Mouse (Mus musculus): ENCODE results near the gene Ncor2. TPM values are rescaled to one million over a fixed set of nuclear protein-coding genes. Genes with fewer than 3 reads are reported as not detected.

The Ncor2 gene
- total RNA-seq, 4 experiments from 2014 or later: 246 to 324 (median 271) TPM

DNA sequence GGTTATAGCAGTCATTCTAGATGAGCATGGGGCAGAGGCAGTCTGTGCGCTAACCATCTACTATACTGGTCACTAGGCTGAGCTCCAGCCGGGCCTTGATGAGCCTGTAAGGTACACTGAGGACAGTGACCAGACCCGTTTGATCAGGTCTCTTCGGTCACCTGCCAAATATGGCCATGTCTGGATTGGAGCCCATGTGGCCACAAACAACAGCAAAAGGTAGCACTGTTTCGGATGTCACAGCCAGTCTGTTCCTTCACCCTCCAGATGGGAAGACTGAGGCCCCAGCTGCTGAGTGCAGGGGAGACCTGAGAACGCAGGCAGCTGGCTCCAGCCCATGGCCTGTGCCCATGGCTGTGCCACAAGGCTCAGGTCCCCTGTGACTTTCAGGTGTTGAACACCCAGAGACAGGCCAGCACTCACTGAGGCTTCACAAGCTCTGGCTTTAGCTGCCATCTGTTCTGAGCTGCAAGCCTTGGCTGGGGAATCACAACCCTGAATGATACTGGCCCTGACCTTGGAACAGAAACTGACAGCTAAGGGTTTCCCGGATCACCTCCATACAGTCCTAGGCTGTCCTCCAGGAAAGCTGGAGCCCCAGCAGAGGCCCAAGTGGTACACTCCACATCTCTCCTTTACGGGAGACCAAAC, 139.5 kb downstream of the Ncor2 start:
- no peak for DNase-seq (ENCODE audit: low spot score in 2 of 2)

DNA sequence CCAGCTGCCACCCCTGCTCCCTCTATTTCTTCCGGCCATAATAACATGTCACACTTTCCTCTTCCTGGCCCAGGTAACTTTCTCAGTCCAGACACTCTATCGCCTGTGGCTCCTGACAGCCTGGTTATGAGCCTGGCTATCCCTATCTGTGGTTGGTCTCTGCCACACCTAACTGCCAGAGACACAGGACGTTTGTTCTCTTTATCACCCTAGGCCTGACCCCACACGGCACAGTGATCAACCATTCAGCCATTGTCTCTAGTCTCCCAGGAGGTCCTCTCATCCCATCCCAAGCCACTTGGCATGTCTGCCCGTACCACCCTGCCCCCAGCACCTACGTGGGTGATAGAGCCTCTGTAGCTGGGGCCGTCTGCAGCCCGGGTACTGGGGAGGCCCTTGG, 142.5 kb downstream of the Ncor2 start:
- DNase-seq (ENCODE audit: low spot score in 2 of 2): no peak

- no peak for DNase-seq (ENCODE audit: low spot score in 2 of 2)
Measured at GRCm38 (mm10) chr5:125028911-125029310, 150.1 kb downstream of the Ncor2 start.

DNA sequence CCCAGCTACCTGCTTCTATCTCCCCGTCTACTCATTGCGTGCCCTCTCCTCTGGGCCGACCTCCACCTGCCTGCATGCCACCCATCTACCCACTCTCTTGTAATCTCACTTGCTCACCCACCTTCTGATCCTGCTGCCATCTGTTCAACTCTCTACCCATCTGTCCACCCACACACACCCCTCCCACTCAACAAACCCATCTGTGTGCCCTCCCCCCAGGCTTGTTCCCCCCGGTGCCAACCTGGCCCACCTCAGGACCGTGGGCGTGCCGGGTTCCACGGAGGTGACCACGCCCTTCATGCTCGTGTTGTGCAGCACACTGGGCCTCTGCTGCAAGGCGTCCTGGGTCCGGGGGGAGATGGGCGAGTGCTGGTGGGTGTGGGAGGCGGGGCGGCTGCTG, 150.6 kb downstream of the Ncor2 start:
- DNase-seq (ENCODE audit: low spot score in 2 of 2): peak; percentile 54 to 69

DNA sequence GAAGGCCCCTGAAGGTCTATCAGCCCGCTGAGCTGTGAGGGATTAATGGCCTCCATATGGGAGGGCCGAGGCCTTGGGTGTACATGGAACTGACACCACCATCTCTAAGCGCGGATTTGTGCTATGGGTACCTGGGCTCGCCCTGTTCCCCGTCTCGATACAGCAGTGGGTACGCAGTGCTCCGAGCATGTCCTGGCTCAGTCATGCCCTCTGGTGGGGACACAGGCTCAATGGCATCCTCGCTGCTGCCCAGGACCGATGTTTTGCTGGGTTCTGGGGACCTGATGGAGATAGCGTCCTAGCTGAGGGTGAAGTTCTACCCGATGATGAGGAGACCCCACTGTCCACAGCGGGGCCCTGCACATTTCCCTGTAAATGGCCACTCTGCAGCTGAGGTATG, 155.0 kb downstream of the Ncor2 start:
- DNase-seq (ENCODE audit: low spot score in 2 of 2): peak in 1 of 2 experiments; percentile 51

DNA sequence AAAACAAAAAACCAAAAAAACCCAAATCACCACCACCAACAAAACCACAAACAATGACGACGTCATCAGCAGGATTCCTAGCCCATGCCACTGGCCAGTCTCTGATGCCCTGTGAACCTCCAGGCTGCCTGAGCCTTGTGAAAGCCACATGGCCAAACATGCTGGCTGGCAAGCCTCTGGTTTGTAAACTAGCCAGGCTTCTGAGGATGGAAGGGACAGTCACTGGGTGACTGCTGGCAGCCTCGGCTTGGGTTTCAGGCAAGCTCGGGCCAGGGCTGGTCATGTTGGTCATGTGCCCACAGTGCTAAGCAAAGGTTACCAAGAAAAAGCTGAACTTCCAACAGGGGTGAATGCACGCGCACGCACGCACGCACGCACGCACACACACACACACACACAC, 157.7 kb downstream of the Ncor2 start:
- peak in 1 of 2 experiments; percentile 56 for DNase-seq (ENCODE audit: low spot score in 2 of 2)

GRCm38 (mm10) chr5:125019099-125019498, 159.9 kb downstream of the Ncor2 start:
- no peak for DNase-seq (ENCODE audit: low spot score in 2 of 2)

GRCm38 (mm10) chr5:125017332-125017731, 161.7 kb downstream of the Ncor2 start:
- DNase-seq (ENCODE audit: low spot score in 2 of 2): no peak

DNA sequence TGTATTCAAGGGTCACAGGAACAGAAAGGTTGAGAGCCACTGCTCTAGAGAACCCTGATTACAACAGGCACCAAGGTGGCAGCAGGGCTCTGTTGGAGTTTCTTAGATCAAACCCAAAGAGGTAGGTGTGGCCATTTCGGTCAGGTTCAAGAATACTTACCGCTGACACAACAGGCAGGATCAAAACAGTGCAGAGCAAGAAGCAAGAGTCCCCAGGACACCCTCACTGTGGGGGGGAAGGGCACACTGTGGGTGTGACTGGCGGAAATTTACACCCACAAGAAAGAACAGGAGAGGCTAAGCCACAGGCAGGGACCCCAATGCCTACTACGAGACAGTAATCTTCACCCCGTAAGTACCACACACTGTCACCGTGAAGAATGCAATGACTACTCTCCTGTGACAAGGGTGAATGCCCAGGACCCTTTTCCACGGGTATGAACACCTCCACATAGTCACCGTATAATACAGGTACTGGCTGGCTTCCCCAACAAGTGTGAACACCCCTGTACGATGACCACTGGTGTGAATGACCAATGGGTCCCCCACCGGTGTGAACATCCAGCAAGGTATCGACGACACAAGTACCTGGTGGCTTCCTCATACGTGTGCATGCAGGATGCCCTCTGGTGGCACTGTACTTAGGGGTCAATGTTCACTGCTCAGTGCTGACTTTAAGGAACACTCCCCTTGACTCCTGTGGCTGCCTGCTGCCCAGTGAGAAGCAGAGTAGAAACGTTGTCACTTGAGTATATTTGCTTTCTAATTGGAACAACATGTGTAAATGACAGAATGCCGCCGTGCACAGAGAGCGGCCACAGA, 162.4 kb downstream of the Ncor2 start:
- DNase-seq (ENCODE audit: low spot score in 2 of 2): no peak

GRCm38 (mm10) chr5:125015576-125015975, 163.4 kb downstream of the Ncor2 start:
- DNase-seq (ENCODE audit: low spot score in 2 of 2): no peak

DNA sequence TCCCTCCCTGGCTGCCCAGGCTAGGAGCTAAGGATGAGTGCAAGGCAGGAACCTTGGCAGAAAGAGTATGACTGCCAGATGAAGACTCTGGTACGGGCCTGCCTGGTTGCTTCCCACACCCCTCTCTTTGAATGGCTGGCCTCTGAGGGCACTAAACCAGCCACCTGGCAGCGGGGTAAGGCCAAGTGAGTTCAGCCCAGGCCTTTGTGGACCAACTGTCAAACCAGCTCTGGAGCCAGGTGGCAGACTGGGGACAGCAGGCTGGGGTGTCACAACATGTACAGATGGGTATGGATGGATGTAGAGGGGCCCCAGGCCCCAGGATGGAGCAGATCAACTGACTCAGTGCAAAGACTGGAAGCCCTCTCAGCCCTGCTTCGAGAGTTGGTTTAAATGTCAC, 164.0 kb downstream of the Ncor2 start:
- DNase-seq (ENCODE audit: low spot score in 2 of 2): no peak

GRCm38 (mm10) chr5:125014497-125014896, 164.5 kb downstream of the Ncor2 start:
- DNase-seq (ENCODE audit: low spot score in 2 of 2): peak in 1 of 2 experiments; percentile 67

- DNase-seq (ENCODE audit: low spot score in 2 of 2): no peak
Measured at GRCm38 (mm10) chr5:125011628-125012027, 167.4 kb downstream of the Ncor2 start.

GRCm38 (mm10) chr5:125011166-125011565, 167.9 kb downstream of the Ncor2 start:
- DNase-seq (ENCODE audit: low spot score in 2 of 2): no peak

DNA sequence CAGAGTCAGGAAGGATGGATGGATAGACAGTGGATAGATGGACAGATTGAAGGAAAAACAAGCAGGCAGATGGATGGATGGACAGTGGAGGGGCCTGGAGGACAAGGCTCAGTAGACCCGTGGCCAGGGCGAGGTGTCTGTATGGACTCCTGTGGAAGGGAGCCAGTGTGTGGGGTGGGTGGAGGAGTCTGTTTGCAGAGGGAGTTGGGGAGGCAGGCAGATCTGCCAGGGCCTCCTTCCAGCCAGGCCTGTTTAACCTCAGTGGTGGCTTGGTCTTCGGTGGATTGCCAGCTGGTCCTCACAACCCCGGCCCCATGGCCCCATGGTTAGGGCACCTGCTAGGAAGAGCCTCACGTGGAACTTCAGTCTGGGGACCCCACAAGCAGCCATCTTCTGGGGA, 172.1 kb downstream of the Ncor2 start:
- no peak for DNase-seq (ENCODE audit: low spot score in 2 of 2)

DNA sequence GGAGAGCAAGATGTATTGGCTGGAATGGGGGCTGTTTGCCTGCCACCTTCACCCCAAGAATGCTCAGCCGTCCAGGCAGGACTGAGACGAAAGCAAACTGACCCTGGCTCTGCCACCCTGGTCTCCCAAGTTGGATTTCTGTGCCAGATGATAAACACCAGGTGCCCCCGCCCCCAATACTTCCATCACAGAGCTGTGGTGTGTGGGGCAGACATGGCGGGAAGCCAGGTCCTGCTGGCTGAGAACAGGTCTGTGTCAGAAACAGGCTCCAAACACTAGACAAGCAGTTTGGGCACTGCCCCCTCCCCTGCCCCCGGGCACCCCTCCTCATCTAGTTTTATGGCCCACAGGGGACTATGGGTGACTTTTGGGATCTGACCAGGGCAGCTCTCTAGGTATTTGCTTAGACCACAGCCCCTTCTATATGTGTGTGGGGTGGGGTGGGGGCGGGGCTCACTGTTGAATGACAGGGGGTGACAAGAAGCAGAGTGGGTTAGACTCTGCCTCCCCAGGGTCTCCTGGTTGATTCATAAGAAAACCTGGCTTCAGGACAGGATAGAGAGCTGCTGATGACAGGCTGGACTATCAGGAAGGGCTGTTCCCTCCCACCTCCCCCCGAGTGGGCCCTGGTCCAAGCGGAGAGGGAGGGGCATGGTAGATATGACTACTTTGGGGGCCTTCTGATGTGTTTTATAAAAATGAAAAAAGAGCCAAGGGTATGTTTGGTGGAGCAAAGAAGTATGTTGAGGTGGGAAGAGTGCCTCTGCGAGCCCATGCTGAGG, 173.0 kb downstream of the Ncor2 start:
- peak in 1 of 2 experiments; percentile 22 for DNase-seq (ENCODE audit: low spot score in 2 of 2)

DNA sequence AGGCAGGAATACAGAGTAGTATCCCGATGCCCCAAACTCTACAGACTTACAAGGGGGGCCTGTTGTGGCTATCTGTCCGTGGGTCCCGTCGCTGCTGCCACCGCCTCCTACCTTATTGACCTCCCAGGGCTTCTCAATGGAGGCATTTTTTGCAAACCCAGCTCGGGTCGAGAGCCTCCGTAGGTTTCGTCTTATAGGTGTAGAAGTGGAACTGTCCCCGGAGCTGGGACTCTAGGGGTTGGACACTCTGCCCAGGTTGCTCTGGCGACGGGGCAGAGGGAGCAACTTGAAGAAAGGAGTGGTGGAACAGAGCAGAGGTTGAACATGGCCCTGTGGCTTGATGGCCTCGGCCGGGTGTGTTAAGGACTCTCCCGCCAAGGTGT, 175.2 kb downstream of the Ncor2 start:
- no peak for DNase-seq (ENCODE audit: low spot score in 2 of 2)

DNA sequence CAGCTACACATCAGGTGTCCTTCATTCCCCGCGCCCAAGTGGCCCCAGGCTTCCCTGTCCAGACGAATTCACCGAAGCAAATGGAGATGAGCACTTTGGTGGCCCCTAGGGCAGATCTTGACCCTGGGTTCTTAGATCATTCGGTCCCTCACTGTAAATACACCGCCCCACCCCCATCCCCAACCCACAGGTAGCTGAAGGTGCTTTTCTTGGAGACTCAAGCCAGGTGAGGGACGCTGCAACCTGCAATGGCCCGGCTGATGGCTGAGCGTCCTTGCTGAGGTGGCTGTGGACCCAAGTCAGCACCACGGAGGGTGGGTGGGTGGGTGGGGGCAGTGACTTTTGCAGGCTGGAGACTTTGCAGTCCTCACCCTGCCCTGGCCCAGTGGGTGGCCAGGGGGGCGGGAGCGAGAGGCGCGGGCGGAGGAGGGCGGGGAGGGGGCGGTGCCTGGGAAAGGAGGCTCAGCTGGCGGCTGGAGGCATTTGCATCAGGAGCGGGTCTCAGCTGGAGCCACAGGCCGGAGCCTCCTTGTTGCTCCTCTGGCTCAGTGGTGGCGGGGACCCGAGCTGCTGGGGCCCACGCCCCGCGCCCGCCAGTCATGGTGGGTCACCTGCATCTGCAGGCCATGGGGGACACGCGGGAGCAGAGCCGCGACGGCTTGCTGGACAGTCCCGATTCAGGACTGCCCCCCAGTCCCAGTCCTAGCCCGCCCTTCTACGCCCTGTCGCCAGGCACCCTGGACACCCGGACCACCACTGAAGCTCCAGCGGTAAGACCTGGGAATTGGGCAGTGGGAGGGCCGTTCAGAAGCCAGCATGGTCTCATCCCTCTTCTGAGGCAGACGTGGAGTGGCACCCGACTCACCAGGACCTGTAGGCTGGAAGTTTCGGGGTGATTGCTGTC, 175.8 kb downstream of the Ncor2 start, which contains the start of gene Rflna:
Gene Rflna, plus strand, starts transcription at position 253 of the 904 bp plus-strand sequence.
- DNase-seq (ENCODE audit: low spot score in 2 of 2): no peak

DNA sequence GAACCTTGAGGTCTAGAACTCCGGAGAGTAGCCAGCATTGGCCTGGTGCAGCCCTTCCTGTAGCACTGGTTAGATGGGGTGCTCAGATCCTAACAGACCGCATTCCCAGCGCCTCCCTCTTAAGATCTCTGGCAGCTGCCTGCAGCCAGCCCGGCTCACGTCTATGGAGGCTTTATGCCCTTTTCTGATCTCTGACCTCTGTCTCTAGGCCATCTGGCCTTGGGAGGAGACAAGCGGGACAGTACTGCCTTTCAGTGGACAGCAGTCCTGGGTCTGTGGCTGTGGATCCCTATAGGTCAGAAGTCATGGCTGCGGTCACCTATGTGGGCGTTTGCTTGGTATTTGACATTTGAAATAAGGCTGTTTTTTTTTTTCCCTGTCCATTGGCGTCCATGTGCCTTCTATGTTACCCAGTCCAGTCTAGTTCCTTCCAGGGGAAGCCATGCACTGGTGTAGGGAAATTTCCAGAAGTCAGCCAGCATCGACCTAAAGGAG, 178.2 kb downstream of the Ncor2 start:
- DNase-seq (ENCODE audit: low spot score in 2 of 2): no peak

GRCm38 (mm10) chr5:124997913-124998312, 181.1 kb downstream of the Ncor2 start:
- DNase-seq (ENCODE audit: low spot score in 2 of 2): no peak

DNA sequence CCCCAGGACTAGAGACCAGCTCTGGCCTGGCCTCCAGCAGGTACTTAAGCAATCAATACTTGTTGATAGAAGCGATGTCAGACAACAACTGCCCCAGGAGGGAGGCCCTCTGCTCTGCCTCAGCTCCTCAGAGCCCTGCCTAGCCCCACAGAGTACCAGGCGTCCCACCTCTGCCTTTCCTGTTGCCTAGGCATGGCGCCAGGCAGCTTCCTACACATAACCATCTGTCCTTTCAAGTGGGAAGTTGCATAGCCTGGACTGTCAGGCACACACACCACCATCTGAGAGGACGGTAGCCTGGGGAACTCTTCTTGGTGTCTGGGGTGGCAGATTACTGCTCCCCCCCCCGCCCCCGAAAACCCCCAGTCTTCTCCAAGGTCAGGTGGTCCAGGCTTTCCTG, 182.2 kb downstream of the Ncor2 start:
- peak in 1 of 2 experiments; percentile 75 for DNase-seq (ENCODE audit: low spot score in 2 of 2)

Data from layer of hippocampus, adult 8-10 months (tissue).